Mouse (Mus musculus) hindbrain, embryonic 16.5 days (tissue): Measurements from ENCODE around the gene Klhl7. TPM values are rescaled to one million over a fixed set of nuclear protein-coding genes. Genes with fewer than 3 reads are reported as not detected.

Experiments
- ATAC-seq: fragments of 200-750 bp; cut with Nextera tagmentation; 2 replicates; pipeline ENCODE4 v1.8.0; 2017; ENCODE audit warnings: moderate TSS enrichment, moderate library complexity
- H3K27ac ChIP-seq: fragments of 300-500 bp; sonication (generic); 2 replicates; pipeline ENCODE4 v1.5.1; 2014; ENCODE audit warnings: low read depth, mild to moderate bottlenecking, control low read depth, low read length, moderate library complexity
- H3K27me3 ChIP-seq: fragments of 300-500 bp; sonication (generic); replicated peaks from 2 replicates; pipeline ENCODE4 v1.6.1; 2014; ENCODE audit warnings: low read length; ENCODE audit not compliant: control insufficient read depth, insufficient read depth
- H3K36me3 ChIP-seq: fragments of 300-500 bp; sonication (generic); 2 replicates; pipeline ENCODE4 v1.6.1; 2014; ENCODE audit warnings: mild to moderate bottlenecking, low read length, moderate library complexity, mixed read lengths; ENCODE audit not compliant: control insufficient read depth, insufficient read depth
- H3K4me1 ChIP-seq: fragments of 300-500 bp; sonication (generic); 2 replicates; pipeline ENCODE4 v1.6.1; 2014; ENCODE audit warnings: low read depth, low read length; ENCODE audit not compliant: control insufficient read depth, insufficient read depth
- H3K4me2 ChIP-seq: fragments of 300-500 bp; sonication (generic); 2 replicates; pipeline ENCODE4 v1.6.1; 2014; ENCODE audit warnings: mild to moderate bottlenecking, low read length, control low read depth, moderate library complexity
- H3K4me3 ChIP-seq: fragments of 300-500 bp; sonication (generic); 2 replicates; pipeline ENCODE4 v1.5.1; 2014; ENCODE audit warnings: mild to moderate bottlenecking, low read length, control low read depth, moderate library complexity
- H3K9ac ChIP-seq: fragments of 300-500 bp; sonication (generic); 2 replicates; pipeline ENCODE4 v1.6.1; 2014; ENCODE audit warnings: low read depth, mild to moderate bottlenecking, control low read depth, low read length, moderate library complexity
- H3K9me3 ChIP-seq: fragments of 300-500 bp; sonication (generic); 2 replicates; pipeline ENCODE4 v1.6.1; 2014; ENCODE audit warnings: mild to moderate bottlenecking, low read length, moderate library complexity; ENCODE audit not compliant: control insufficient read depth
- WGBS: fragments of 180-500 bp; shearing (Covaris S2); extraction: QIAGEN DNeasy Blood & Tissue Kit; methylation state at CpG from one replicate; pipeline ENCODE4 v1.1.7; 2014; 5-methylcytosine and 5-hydroxymethylcytosine counted together
- polyA plus RNA-seq: library from polyadenylated mRNA; unstranded; fragments of >200 nt; fragmentation: Nextera tagmentation; extraction: Ambion mirVana; gene quantifications from 2 replicates; pipeline ENCODE4 v1.2.1, GENCODE M21; 2015

Klhl7 gene
- polyA plus RNA-seq, 1 experiment from 2014 or later: 132 TPM

DNA sequence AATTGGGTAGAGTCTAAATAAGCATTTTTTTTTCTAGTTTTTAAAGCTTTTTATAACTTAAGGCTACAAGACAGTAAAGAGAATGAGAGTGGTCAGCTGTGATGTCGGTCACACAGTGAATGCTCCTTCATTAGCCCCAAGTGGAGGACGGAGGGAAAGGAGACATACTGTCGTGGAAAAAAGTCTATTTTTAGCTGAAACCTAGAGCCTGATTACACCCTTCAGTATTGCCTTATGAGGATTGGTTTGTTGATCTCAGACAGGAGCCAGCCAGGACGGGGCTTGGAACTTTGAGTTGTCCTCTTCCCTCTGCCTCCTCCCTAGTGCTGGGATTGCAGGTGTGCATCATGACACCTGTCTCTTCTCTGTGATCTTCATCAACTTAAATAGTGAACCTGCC lies 26.6 kb downstream of the Klhl7 start:
- Histone ChIP-seq H3K27ac (no peak overlapping the region), H3K27me3 (no peaks in the 10 kb centered on the region), H3K4me2 (no peak overlapping the region), H3K9me3 (no peaks in the 10 kb centered on the region), H3K36me3 (peaks cover 7% of the 10 kb centered on the region), H3K9ac (no peak overlapping the region), H3K4me3 (no peak overlapping the region), H3K4me1 (no peaks in the 10 kb centered on the region; the same call in 1 of the 2 replicates)
- WGBS: 84% methylated on average over 4 of the region's 4 CpGs
- no peak for ATAC-seq

GRCm38 (mm10) chr5:24146964-24147363 lies 46.6 kb downstream of the Klhl7 start:
- 93% methylated on average over 5 of the region's 5 CpGs for WGBS
- H3K4me1 ChIP-seq: no peaks in the 10 kb centered on the region
- no peak overlapping the region for H3K9ac ChIP-seq
- ATAC-seq: no peak
- no peak overlapping the region for H3K4me2 ChIP-seq
- no peaks in the 10 kb centered on the region for H3K27me3 ChIP-seq
- H3K4me3 ChIP-seq: no peak overlapping the region
- H3K27ac ChIP-seq: no peak overlapping the region
- peaks cover 60% of the 10 kb centered on the region for H3K36me3 ChIP-seq
- no peaks in the 10 kb centered on the region for H3K9me3 ChIP-seq

DNA sequence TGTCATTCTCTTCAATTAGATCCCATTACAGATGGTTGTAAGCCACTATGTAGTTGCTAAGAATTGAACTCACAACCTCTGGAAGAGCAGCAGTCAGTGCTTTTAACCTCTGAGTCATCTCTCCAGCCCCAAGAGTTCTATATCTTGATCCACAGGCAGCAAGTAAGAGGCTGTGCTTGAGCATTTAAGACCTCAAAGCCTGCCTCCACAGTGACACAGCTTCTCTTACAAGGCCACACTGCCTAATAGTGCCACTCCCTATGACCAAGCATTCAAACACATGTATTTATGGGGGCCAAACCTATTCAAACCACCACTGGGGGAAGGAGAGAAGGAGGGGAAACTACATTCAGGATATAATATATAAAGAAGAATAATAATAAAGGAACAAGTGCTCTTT lies 51.8 kb downstream of the Klhl7 start:
- H3K36me3 ChIP-seq: peaks cover 31% of the 10 kb centered on the region
- no peak overlapping the region for H3K9ac ChIP-seq
- no peak overlapping the region for H3K4me3 ChIP-seq
- H3K4me2 ChIP-seq: no peak overlapping the region
- no peaks in the 10 kb centered on the region for H3K4me1 ChIP-seq
- no peaks in the 10 kb centered on the region for H3K27me3 ChIP-seq
- H3K9me3 ChIP-seq: no peaks in the 10 kb centered on the region
- no peak overlapping the region for H3K27ac ChIP-seq
- no peak for ATAC-seq

GRCm38 (mm10) chr5:24156774-24157173 lies 56.4 kb downstream of the Klhl7 start:
- Histone ChIP-seq H3K4me1 (no peaks in the 10 kb centered on the region), H3K9me3 (no peaks in the 10 kb centered on the region), H3K4me3 (no peak overlapping the region), H3K36me3 (peaks cover 30% of the 10 kb centered on the region), H3K4me2 (no peak overlapping the region), H3K27ac (no peak overlapping the region), H3K9ac (no peak overlapping the region), H3K27me3 (no peaks in the 10 kb centered on the region)
- 93% methylated on average over 6 of the region's 6 CpGs for WGBS
- ATAC-seq: no peak

DNA sequence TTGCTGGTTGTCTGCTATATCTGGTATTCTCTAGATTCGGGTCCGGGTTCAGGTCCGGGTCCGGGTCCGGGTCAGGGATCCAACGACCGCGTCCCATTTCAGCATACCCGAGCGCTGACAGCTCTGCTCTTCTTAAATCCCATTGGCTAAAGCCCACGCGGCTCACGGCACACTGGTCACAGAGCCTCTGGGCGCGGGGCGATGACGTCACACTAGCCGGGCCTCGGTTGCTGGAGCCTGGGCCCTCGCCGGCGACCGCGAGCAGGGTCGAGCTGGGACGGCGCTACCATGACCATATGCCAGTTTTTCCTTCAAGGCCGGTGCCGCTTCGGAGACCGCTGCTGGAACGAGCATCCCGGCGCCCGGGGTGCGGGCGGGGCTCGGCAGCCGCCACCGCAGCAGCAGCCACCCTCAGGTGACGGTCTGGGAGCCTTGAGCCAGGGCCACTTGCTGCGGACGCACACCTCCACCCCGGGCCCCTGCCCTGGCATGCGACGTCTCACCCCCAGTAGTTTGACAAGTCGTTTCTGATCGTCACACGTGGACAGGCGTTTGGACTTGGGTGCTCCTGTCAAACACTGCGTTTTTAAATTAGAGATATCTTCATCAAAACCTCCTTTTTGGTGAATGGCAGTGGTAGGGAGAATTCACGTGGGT lies 64.5 kb downstream of the Klhl7 start, which contains the start of gene Nupl2:
TSS of gene Nupl2 (plus strand) at position 175 of the 657 bp plus-strand sequence.
- no peaks in the 10 kb centered on the region for H3K27me3 ChIP-seq
- no peaks in the 10 kb centered on the region for H3K9me3 ChIP-seq
- WGBS: under 1% methylated on average over 52 of the region's 52 CpGs
- ATAC-seq: peak; percentile 98
- peaks cover 3% of the 10 kb centered on the region for H3K36me3 ChIP-seq
- peak within 1 kb of the TSS; percentile 87 for H3K4me3 ChIP-seq
- peak within 1 kb of the TSS; percentile 67 for H3K4me2 ChIP-seq
- H3K27ac ChIP-seq: peak within 1 kb of the TSS; percentile 83
- H3K4me1 ChIP-seq: peaks cover 4% of the 10 kb centered on the region
- H3K9ac ChIP-seq: peak within 1 kb of the TSS; percentile 96

DNA sequence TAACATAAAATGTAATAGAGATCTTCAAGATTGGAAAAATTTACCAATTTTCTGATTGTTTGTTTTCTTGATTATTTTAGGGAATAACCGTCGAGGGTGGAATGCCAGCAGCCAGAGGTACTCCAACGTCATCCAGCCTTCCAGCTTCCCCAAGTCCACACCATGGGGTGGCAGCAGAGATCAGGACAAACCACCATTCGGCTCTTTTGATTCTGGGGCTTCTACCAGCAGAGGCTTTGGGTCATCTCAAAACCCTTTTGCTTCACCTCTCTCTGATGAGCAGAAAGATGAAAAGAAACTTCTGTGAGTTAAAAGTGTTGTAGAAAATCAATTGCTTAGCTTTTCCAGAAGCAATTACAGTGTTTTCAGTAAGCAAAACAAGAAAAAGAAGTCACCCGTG lies 66.9 kb downstream of the Klhl7 start:
- no peak overlapping the region for H3K4me2 ChIP-seq
- H3K9me3 ChIP-seq: no peaks in the 10 kb centered on the region
- H3K27ac ChIP-seq: no peak overlapping the region
- no peak for ATAC-seq
- 45% methylated on average over 5 of the region's 5 CpGs for WGBS
- peaks cover 4% of the 10 kb centered on the region for H3K4me1 ChIP-seq
- no peak overlapping the region for H3K4me3 ChIP-seq
- H3K9ac ChIP-seq: no peak overlapping the region
- peaks cover 9% of the 10 kb centered on the region for H3K36me3 ChIP-seq
- no peaks in the 10 kb centered on the region for H3K27me3 ChIP-seq

GRCm38 (mm10) chr5:24169881-24170280 lies 69.5 kb downstream of the Klhl7 start:
- no peaks in the 10 kb centered on the region for H3K9me3 ChIP-seq
- H3K27me3 ChIP-seq: no peaks in the 10 kb centered on the region
- no peak for ATAC-seq
- no peak overlapping the region for H3K9ac ChIP-seq
- H3K4me3 ChIP-seq: no peak overlapping the region
- 95% methylated on average over 6 of the region's 6 CpGs for WGBS
- H3K36me3 ChIP-seq: peaks cover 11% of the 10 kb centered on the region
- no peak overlapping the region for H3K4me2 ChIP-seq
- H3K27ac ChIP-seq: no peak overlapping the region
- H3K4me1 ChIP-seq: peaks cover 4% of the 10 kb centered on the region

DNA sequence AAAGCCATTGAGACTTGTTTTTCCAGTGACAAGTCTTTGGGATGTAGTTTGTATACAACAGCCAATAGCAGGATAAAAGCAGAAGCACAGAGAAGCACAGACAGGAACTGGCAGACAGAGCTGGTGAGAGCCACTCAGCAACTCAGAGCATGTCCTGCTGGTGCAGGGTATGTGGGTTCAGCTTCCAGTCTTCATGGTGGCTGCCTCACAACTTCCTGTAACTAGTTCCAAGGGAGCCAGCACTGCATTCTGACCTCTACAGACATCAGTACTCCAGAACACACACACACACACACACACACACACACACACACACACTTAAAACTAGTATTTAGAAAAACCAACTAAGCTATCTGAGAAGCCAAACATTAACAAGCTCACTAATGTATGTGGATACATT lies 71.7 kb downstream of the Klhl7 start:
- Histone ChIP-seq H3K36me3 (peaks cover 11% of the 10 kb centered on the region), H3K27me3 (no peaks in the 10 kb centered on the region), H3K9ac (no peak overlapping the region), H3K9me3 (no peaks in the 10 kb centered on the region), H3K27ac (no peak overlapping the region), H3K4me2 (no peak overlapping the region), H3K4me1 (no peaks in the 10 kb centered on the region), H3K4me3 (no peak overlapping the region)
- no peak for ATAC-seq

DNA sequence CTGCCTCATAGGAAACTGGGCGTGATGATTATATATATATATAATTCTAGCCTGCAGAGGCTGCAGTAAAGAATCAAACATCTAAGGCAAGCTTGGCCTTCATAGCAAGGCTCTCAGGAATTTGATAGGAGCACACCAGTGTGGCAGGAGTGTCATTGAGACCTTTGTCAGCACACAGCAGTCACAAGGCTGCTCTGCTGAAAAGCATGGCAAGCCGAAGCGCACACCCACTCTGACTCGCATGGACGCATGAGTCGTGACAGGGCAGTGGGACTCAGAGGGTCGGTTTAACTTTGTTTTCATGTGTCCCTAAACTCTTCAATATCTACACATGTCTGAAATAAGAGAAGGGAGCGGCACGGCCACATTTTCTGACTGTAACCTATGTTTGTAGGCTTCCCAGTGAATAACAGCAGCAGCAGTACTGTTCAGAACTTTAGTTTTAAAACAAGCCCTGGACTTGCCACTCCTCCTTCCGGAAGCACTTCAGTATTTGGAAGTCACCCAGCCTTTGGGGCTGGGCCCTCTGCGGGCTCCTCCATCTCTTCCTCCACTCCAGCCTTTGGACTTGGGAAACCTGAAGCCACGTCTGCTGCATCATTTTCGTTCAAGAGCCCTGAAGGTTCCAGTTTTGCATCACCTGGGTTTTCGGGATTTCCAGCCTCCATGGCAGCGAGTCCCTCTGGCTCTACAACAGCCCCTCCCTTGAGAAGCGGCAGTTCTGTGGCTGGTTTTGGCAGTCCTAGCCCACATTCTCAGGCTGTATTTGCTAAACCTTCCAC lies 81.3 kb downstream of the Klhl7 start:
- Histone ChIP-seq H3K4me1 (no peaks in the 10 kb centered on the region), H3K36me3 (peaks cover 34% of the 10 kb centered on the region), H3K27ac (no peak overlapping the region), H3K9me3 (no peaks in the 10 kb centered on the region), H3K9ac (no peak overlapping the region), H3K27me3 (no peaks in the 10 kb centered on the region), H3K4me2 (no peak overlapping the region), H3K4me3 (no peak overlapping the region)
- ATAC-seq: no peak
- 94% methylated on average over 16 of the region's 16 CpGs for WGBS
